Mouse (Mus musculus): ENCODE results near the gene Selenom. TPM values are rescaled to one million over a fixed set of nuclear protein-coding genes. Genes with fewer than 3 reads are reported as not detected.

The Selenom gene
- polyA plus RNA-seq, 1 experiment from 2014 or later, result 160 TPM

DNA sequence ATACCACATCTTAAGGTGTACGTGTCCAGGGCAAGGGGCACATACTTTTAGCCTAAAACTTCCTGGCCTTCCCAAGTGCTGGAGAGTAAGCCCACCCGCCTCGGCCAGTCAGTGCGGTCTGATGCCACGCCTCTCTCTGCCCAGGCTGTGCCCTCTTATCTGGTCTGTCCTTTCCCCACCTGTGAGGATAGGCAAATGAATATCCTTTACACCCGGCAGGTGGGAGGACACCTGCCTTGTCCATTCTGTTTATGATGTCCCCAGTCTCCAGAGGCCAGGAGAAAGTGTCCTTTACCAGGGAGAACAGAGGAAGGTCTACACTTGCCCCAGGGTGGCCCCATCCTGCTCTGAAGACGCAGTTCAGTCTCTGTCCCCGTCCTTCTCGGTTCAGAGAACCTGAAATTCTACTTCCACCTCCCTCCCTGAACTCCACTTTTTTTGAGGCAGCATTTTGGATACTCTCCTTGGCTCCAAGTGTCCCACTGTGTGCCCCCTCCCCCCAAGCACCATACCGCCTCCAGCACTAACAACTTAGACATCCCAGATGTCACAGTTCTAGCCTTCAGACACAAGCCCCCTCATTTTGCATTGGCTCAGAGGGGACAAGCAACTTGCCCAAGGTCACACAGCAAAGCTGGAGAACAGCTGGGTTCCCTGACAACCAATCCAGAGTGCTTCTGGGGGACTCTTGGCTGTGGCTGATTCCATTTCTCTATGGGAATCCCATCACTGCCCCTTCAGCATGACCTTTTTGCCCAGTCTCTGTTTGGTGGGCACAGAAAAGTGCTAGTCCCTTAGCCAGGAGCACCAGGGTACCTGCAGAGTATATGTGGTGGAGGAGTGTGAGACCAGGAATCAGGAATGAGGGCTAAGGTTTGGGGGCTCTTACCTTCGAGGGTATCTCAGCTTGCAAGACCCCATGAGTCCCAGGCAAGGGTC lies 10.5 kb upstream of the Selenom start:
- no peak for ATAC-seq (ENCODE audit: insufficient number of reproducible peaks, insufficient read depth, low FRiP score, low read depth)
- 56% methylated on average over 11 of the region's 11 CpGs for WGBS
- Histone ChIP-seq H3K27me3 (ENCODE audit: control insufficient read depth, insufficient read depth, low read length) (no peaks in the 10 kb centered on the region), H3K4me1 (ENCODE audit: control insufficient read depth, insufficient read depth, low read length) (no peaks in the 10 kb centered on the region), H3K4me3 (ENCODE audit: low read depth, low read length) (no peak overlapping the region), H3K9ac (replicated peaks; ENCODE audit: low read depth, low read length) (0 out of 2 replicates have a peak overlapping the region, but pooled peaks have one; percentile 1), H3K27ac (ENCODE audit: low read length) (no peak overlapping the region), H3K9me3 (ENCODE audit: control insufficient read depth, low read depth, low read length) (no peaks in the 10 kb centered on the region), H3K36me3 (ENCODE audit: control insufficient read depth, insufficient read depth, low read length) (no peaks in the 10 kb centered on the region), H3K4me2 (replicated peaks; ENCODE audit: low read depth, low read length) (peak overlapping the region; percentile 18; the same call in 1 of the 2 replicates)

DNA sequence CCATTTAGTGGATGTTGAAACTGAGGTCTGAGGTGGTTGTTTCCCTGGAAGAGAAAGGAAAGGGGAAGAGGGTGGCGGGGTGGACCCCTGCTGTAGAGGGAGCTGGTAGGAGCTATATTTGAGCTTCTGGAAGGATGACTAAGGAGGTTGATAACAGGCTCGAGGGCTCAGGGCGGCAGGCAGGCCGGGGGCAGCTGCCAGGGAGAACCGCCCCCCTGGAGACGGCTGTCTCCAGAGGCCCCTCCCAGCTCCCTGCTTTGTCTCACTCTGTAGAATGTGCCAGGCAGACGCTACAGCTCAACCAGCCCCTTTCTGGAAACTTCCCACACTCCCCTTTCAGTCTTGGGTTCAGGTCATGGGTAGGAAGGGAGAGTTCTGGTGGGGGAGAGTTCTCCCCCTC lies 6.3 kb upstream of the Selenom start:
- 40% methylated on average over 7 of the region's 7 CpGs for WGBS
- H3K9ac ChIP-seq (replicated peaks; ENCODE audit: low read depth, low read length), result no peak overlapping the region
- no peak overlapping the region for H3K27ac ChIP-seq (ENCODE audit: low read length)
- no peak overlapping the region for H3K4me2 ChIP-seq (replicated peaks; ENCODE audit: low read depth, low read length)
- H3K4me1 ChIP-seq (ENCODE audit: control insufficient read depth, insufficient read depth, low read length), result no peaks in the 10 kb centered on the region
- no peaks in the 10 kb centered on the region for H3K27me3 ChIP-seq (ENCODE audit: control insufficient read depth, insufficient read depth, low read length)
- ATAC-seq (ENCODE audit: insufficient number of reproducible peaks, insufficient read depth, low FRiP score, low read depth), result no peak
- no peaks in the 10 kb centered on the region for H3K36me3 ChIP-seq (ENCODE audit: control insufficient read depth, insufficient read depth, low read length)
- no peak overlapping the region for H3K4me3 ChIP-seq (ENCODE audit: low read depth, low read length)
- no peaks in the 10 kb centered on the region for H3K9me3 ChIP-seq (ENCODE audit: control insufficient read depth, low read depth, low read length)

DNA sequence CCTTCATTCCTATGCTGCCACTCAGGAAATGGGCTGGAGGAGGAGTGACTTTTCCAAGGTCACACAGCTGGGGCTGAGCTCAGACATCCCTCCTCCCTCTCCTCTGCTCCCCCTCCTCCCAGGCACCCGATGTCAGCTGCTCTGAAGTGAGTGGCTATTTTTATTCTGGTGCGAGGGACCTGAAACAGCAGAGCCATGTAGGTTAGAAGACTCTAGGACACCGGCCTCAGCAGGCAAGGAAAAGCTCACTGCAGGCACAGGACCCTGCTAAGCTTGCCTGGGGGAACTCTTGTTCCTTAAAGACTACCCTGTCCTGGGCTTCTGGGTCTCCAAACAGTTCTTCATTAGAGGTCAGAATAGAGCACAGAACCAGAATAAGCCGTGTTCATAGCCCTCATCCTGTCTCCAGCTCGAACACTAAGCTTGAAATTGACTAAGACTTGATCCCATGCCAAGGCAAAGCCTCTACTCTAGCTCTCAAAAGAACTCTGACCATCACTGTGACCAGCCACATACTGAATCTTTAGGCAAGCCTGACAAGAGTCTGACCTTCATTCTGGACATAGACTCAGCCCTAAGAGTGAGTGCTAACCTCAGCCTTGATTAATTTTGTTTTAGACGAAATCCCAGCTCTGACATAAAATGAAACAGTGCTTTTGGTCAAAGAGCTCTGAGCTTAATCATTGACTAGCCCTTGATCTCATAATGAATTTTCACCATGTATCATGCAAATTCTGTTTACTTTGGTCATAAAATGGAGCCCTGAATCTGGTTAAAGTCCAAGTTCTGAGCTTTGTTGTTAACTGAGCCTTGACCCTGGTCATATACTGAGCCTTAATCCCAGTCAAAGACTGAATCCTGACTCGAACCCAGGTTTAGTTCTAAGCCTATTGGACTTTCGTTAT lies 5.1 kb upstream of the Selenom start:
- Histone ChIP-seq H3K4me1 (ENCODE audit: control insufficient read depth, insufficient read depth, low read length) (peaks cover 5% of the 10 kb centered on the region; the same call in 1 of the 2 replicates), H3K9ac (replicated peaks; ENCODE audit: low read depth, low read length) (no peak overlapping the region), H3K4me2 (replicated peaks; ENCODE audit: low read depth, low read length) (no peak overlapping the region), H3K9me3 (ENCODE audit: control insufficient read depth, low read depth, low read length) (no peaks in the 10 kb centered on the region), H3K36me3 (ENCODE audit: control insufficient read depth, insufficient read depth, low read length) (no peaks in the 10 kb centered on the region), H3K4me3 (ENCODE audit: low read depth, low read length) (no peak overlapping the region), H3K27me3 (ENCODE audit: control insufficient read depth, insufficient read depth, low read length) (no peaks in the 10 kb centered on the region), H3K27ac (ENCODE audit: low read length) (no peak overlapping the region)
- 67% methylated on average over 8 of the region's 8 CpGs for WGBS
- no peak for ATAC-seq (ENCODE audit: insufficient number of reproducible peaks, insufficient read depth, low FRiP score, low read depth)

DNA sequence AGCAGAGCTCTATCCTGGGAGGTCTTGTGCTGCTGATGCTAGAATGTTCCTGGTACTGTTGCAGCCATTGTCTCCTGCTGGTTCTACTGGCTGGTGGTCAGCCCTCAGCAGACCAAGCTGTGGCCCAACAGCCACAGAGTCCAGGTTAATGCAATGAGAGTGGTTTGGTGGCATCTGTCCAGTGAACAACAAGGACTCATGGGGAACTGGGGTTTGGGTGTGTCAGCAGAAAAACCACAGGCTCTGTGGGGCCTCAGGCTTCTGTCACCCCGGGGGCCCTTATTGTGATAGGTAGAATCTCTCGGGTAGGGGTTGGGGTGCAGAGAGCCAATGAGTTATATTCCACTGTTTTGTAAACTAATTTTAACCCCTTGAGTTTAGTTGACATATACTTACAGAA lies 4.2 kb upstream of the Selenom start:
- peaks cover 5% of the 10 kb centered on the region; the same call in 1 of the 2 replicates for H3K4me1 ChIP-seq (ENCODE audit: control insufficient read depth, insufficient read depth, low read length)
- H3K9me3 ChIP-seq (ENCODE audit: control insufficient read depth, low read depth, low read length), result no peaks in the 10 kb centered on the region
- no peak overlapping the region for H3K4me3 ChIP-seq (ENCODE audit: low read depth, low read length)
- ATAC-seq (ENCODE audit: insufficient number of reproducible peaks, insufficient read depth, low FRiP score, low read depth), result no peak
- H3K27ac ChIP-seq (ENCODE audit: low read length), result no peak overlapping the region
- no peak overlapping the region for H3K9ac ChIP-seq (replicated peaks; ENCODE audit: low read depth, low read length)
- no peaks in the 10 kb centered on the region for H3K27me3 ChIP-seq (ENCODE audit: control insufficient read depth, insufficient read depth, low read length)
- WGBS, result 84% methylated on average over 2 of the region's 2 CpGs
- no peak overlapping the region for H3K4me2 ChIP-seq (replicated peaks; ENCODE audit: low read depth, low read length)
- H3K36me3 ChIP-seq (ENCODE audit: control insufficient read depth, insufficient read depth, low read length), result no peaks in the 10 kb centered on the region

DNA sequence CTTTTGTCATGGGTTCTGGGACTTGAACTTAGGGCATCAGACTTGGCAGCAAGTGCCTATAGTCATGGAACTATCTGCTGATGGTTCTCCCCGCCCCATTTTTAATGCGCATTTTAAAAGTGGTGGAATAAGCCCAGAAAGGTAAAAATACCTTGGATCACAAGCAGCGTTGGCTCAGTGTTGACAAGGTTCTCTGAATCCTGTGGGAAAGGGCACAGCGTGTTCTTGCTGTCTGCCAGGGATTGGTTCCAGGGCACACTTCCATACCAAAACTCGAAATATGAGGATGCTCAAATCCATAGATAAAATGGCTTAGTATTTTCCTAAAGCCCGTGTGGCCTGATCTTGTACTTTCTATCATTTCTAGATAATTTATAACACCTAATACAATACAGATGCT lies 1.2 kb upstream of the Selenom start:
- Histone ChIP-seq H3K4me3 (ENCODE audit: low read depth, low read length) (no peak overlapping the region), H3K36me3 (ENCODE audit: control insufficient read depth, insufficient read depth, low read length) (no peaks in the 10 kb centered on the region), H3K4me2 (replicated peaks; ENCODE audit: low read depth, low read length) (no peak overlapping the region), H3K4me1 (ENCODE audit: control insufficient read depth, insufficient read depth, low read length) (peaks cover 17% of the 10 kb centered on the region), H3K9ac (replicated peaks; ENCODE audit: low read depth, low read length) (no peak overlapping the region), H3K27ac (ENCODE audit: low read length) (no peak overlapping the region), H3K27me3 (ENCODE audit: control insufficient read depth, insufficient read depth, low read length) (peaks cover 3% of the 10 kb centered on the region; the same call in 1 of the 2 replicates), H3K9me3 (ENCODE audit: control insufficient read depth, low read depth, low read length) (no peaks in the 10 kb centered on the region)
- WGBS, result 89% methylated on average over 6 of the region's 6 CpGs
- ATAC-seq (ENCODE audit: insufficient number of reproducible peaks, insufficient read depth, low FRiP score, low read depth), result no peak

DNA sequence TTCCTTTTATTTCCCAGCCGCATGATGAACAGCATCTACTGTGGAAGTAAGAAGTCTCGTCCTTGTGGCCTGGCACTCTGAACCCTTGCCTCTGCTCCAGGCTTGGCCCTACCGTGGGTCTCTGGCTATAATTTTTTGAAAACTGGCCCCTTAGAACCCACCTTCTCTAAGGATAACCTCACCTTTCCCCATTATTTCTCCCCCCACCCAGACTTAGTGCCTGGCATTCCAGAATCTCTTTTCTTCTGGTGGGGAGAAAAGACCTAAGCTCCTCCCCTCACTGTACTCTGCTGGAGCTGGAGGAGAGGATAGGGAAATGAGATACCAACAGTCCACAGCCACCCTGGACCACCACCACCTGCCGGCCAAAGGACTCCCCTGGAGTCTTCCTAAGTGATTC lies 732 bp downstream of the Selenom start:
- peak overlapping the region; percentile 58 for H3K4me3 ChIP-seq (ENCODE audit: low read depth, low read length)
- peak overlapping the region; percentile 59 for H3K4me2 ChIP-seq (replicated peaks; ENCODE audit: low read depth, low read length)
- no peak for ATAC-seq (ENCODE audit: insufficient number of reproducible peaks, insufficient read depth, low FRiP score, low read depth)
- 9% methylated on average over 4 of the region's 4 CpGs for WGBS
- H3K27ac ChIP-seq (ENCODE audit: low read length), result no peak overlapping the region; the same call in 1 of the 2 replicates
- H3K9me3 ChIP-seq (ENCODE audit: control insufficient read depth, low read depth, low read length), result no peaks in the 10 kb centered on the region
- H3K4me1 ChIP-seq (ENCODE audit: control insufficient read depth, insufficient read depth, low read length), result peaks cover 17% of the 10 kb centered on the region
- H3K27me3 ChIP-seq (ENCODE audit: control insufficient read depth, insufficient read depth, low read length), result peaks cover 3% of the 10 kb centered on the region; the same call in 1 of the 2 replicates
- H3K9ac ChIP-seq (replicated peaks; ENCODE audit: low read depth, low read length), result peak overlapping the region; percentile 28; the same call in 1 of the 2 replicates
- H3K36me3 ChIP-seq (ENCODE audit: control insufficient read depth, insufficient read depth, low read length), result no peaks in the 10 kb centered on the region; the same call in 1 of the 2 replicates

DNA sequence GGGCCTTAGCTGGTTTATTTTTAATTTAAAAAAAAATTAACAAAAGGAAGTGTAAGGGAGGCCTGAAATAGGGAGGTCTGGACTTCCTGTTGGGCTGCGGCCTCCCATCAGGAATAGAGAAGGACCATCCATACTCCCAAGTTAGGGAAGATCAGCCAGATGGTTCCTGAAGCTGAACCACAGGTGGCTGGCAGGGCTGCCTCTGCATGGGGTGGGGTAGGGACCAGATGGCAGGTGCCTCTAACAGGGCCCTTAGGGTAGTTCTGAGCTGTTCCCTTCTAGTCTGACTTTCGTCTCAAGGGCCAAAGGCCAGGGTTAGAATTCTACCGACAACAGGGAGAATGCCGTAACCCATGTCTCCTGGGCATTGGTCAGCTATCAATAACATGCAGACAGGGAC lies 1.2 kb downstream of the Selenom start:
- H3K4me1 ChIP-seq (ENCODE audit: control insufficient read depth, insufficient read depth, low read length), result peaks cover 17% of the 10 kb centered on the region
- no peak for ATAC-seq (ENCODE audit: insufficient number of reproducible peaks, insufficient read depth, low FRiP score, low read depth)
- peak overlapping the region; percentile 59 for H3K4me2 ChIP-seq (replicated peaks; ENCODE audit: low read depth, low read length)
- peak overlapping the region; percentile 58 for H3K4me3 ChIP-seq (ENCODE audit: low read depth, low read length)
- H3K36me3 ChIP-seq (ENCODE audit: control insufficient read depth, insufficient read depth, low read length), result peaks cover 3% of the 10 kb centered on the region; the same call in 1 of the 2 replicates
- H3K27ac ChIP-seq (ENCODE audit: low read length), result no peak overlapping the region
- no peak overlapping the region for H3K9ac ChIP-seq (replicated peaks; ENCODE audit: low read depth, low read length)
- H3K27me3 ChIP-seq (ENCODE audit: control insufficient read depth, insufficient read depth, low read length), result peaks cover 3% of the 10 kb centered on the region; the same call in 1 of the 2 replicates
- no peaks in the 10 kb centered on the region for H3K9me3 ChIP-seq (ENCODE audit: control insufficient read depth, low read depth, low read length)
- WGBS, result 81% methylated on average over 4 of the region's 4 CpGs

DNA sequence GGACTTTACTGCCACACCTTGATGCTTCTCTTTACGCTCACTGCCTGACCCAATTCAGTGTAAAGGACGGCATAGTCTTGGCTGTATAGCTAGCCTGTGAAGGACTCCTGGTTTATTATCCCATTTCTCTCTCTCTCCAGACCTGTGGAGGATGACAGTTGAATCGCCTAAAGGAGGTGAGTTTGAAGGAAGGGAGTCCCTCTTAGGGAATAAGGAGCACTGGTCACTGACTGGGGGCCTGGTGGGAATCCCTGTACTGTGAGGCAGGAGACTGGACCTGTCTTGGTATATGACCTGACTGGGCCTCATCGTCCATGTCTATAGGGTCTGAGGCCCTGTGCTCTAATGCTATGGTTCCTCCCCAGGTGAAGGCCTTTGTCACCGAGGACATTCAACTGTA lies 1.6 kb downstream of the Selenom start:
- Histone ChIP-seq H3K27ac (ENCODE audit: low read length) (no peak overlapping the region), H3K27me3 (ENCODE audit: control insufficient read depth, insufficient read depth, low read length) (peaks cover 3% of the 10 kb centered on the region; the same call in 1 of the 2 replicates), H3K9me3 (ENCODE audit: control insufficient read depth, low read depth, low read length) (no peaks in the 10 kb centered on the region), H3K4me1 (ENCODE audit: control insufficient read depth, insufficient read depth, low read length) (peaks cover 17% of the 10 kb centered on the region), H3K4me2 (replicated peaks; ENCODE audit: low read depth, low read length) (peak overlapping the region; percentile 59; the same call in 1 of the 2 replicates), H3K4me3 (ENCODE audit: low read depth, low read length) (no peak overlapping the region), H3K36me3 (ENCODE audit: control insufficient read depth, insufficient read depth, low read length) (peaks cover 7% of the 10 kb centered on the region; the same call in 1 of the 2 replicates), H3K9ac (replicated peaks; ENCODE audit: low read depth, low read length) (no peak overlapping the region)
- WGBS, result 81% methylated on average over 5 of the region's 5 CpGs
- no peak for ATAC-seq (ENCODE audit: insufficient number of reproducible peaks, insufficient read depth, low FRiP score, low read depth)
